Mouse (Mus musculus) intestine, embryonic 15.5 days (tissue): ENCODE measurements around the gene Rbms2. TPM values are rescaled to one million over a fixed set of nuclear protein-coding genes. Genes with fewer than 3 reads are reported as not detected.
"Not testable (repeated sequence)": the region's sequence is repeated elsewhere in the genome, so short reads cannot be mapped to it uniquely, and the experiment has no call there.

Experiments used
- ATAC-seq: fragments of 200-750 bp; cut with Nextera tagmentation; 2 replicates; pipeline ENCODE4 v1.8.0; 2017; ENCODE audit warnings: moderate TSS enrichment, moderate library complexity
- H3K27ac ChIP-seq: fragments of 300-500 bp; sonication (generic); 2 replicates; pipeline ENCODE4 v1.5.1; 2015; ENCODE audit warnings: mild to moderate bottlenecking, inconsistent platforms
- H3K27me3 ChIP-seq: fragments of 300-500 bp; sonication (generic); replicated peaks from 2 replicates; pipeline ENCODE4 v1.6.1; 2015; ENCODE audit warnings: inconsistent platforms
- H3K36me3 ChIP-seq: fragments of 300-500 bp; sonication (generic); 2 replicates; pipeline ENCODE4 v1.6.1; 2015; ENCODE audit warnings: inconsistent platforms
- H3K4me1 ChIP-seq: fragments of 300-500 bp; sonication (generic); replicated peaks from 2 replicates; pipeline ENCODE4 v1.6.1; 2015; ENCODE audit warnings: inconsistent platforms
- H3K4me2 ChIP-seq: fragments of 300-500 bp; sonication (generic); replicated peaks from 2 replicates; pipeline ENCODE4 v1.6.1; 2015; ENCODE audit warnings: mild to moderate bottlenecking, inconsistent platforms
- H3K4me3 ChIP-seq: fragments of 300-500 bp; sonication (generic); replicated peaks from 2 replicates; pipeline ENCODE4 v1.5.1; 2015; ENCODE audit warnings: inconsistent platforms
- H3K9ac ChIP-seq: fragments of 300-500 bp; sonication (generic); 2 replicates; pipeline ENCODE4 v1.6.1; 2015; ENCODE audit warnings: inconsistent platforms
- H3K9me3 ChIP-seq: fragments of 300-500 bp; sonication (generic); 2 replicates; pipeline ENCODE4 v1.6.1; 2016; ENCODE audit warnings: inconsistent platforms
- WGBS: fragments of 180-500 bp; shearing (Covaris S2); methylation state at CpG from one replicate; pipeline ENCODE4 v1.1.7; 2015; 5-methylcytosine and 5-hydroxymethylcytosine counted together
- polyA plus RNA-seq: library from polyadenylated mRNA; unstranded; fragments of >200 nt; fragmentation: Nextera tagmentation; extraction: Ambion mirVana; gene quantifications from 2 replicates; pipeline ENCODE4 v1.2.1, GENCODE M21; 2015

The Rbms2 gene
- 24.8 and 27.0 TPM in 2 replicates for polyA plus RNA-seq

DNA sequence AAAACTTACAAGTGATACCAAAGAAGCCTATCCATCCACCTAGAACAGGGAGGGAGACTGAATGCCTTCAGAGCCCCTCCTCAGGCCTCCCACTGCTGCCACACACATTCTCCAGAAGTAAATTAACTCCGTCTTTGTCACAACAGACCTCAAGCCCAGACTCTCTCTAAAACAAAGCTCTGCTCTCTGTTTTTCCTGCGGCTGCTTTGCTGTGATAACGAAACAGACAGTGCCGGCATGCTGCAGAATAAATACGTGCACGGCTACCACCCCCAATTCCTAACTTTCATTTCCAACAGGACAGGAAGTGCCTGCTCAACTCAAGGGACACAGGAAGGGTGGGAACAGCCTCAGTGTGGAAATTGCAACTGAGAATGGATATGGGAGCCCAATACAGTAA is at the start of gene Rbms2:
Gene Rbms2 (minus strand): TSS at position 309 of the 400 bp plus-strand sequence.
- no peaks in the 10 kb centered on the region for H3K27me3 ChIP-seq
- WGBS, result 2% methylated on average over 6 of the region's 6 CpGs
- 0 out of 2 replicates have a peak, but pooled peaks have one; percentile 19 for ATAC-seq
- no peaks in the 10 kb centered on the region for H3K9me3 ChIP-seq
- peak within 1 kb of the TSS; percentile 62 for H3K4me2 ChIP-seq
- peak within 1 kb of the TSS; percentile 79 for H3K27ac ChIP-seq
- no peaks in the 10 kb centered on the region for H3K36me3 ChIP-seq
- H3K4me1 ChIP-seq, result peaks cover 4% of the 10 kb centered on the region; the same call in 1 of the 2 replicates
- H3K9ac ChIP-seq, result no peak within 1 kb of the TSS; the same call in 1 of the 2 replicates
- H3K4me3 ChIP-seq, result peak within 1 kb of the TSS; percentile 27

DNA sequence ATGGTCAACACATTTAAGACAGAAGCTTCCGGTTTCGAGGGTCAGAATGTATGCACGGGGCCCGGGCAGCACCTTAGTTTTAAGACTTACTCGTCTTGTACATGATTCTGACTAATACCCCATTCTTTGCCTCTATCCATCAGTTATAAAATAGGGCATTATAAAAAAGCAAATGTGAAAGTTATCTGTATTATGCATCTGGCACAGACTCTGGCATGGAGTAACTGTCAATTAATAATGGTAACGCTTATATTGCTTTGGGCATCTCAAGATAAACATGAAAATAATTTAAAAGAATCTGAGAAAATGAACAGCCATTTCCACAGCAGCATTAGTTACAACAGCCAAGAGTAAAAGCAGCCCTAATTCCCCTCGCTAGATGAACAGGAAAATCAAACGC is 47.9 kb upstream of the Rbms2 start:
- H3K27me3 ChIP-seq, result no peaks in the 10 kb centered on the region
- no peak for ATAC-seq
- no peaks in the 10 kb centered on the region for H3K9me3 ChIP-seq
- H3K9ac ChIP-seq, result no peak overlapping the region
- no peak overlapping the region for H3K4me2 ChIP-seq
- H3K27ac ChIP-seq, result no peak overlapping the region
- WGBS, result 90% methylated on average over 8 of the region's 8 CpGs
- no peaks in the 10 kb centered on the region for H3K36me3 ChIP-seq
- H3K4me3 ChIP-seq, result no peak overlapping the region
- H3K4me1 ChIP-seq, result peaks cover 8% of the 10 kb centered on the region; the same call in 1 of the 2 replicates

- no peak overlapping the region for H3K9ac ChIP-seq
- H3K27ac ChIP-seq, result no peak overlapping the region
- H3K4me3 ChIP-seq, result no peak overlapping the region
- no peaks in the 10 kb centered on the region for H3K27me3 ChIP-seq
- H3K4me1 ChIP-seq, result peaks cover 8% of the 10 kb centered on the region; the same call in 1 of the 2 replicates
- H3K4me2 ChIP-seq, result no peak overlapping the region
- ATAC-seq, result no peak
- H3K9me3 ChIP-seq, result no peaks in the 10 kb centered on the region
- WGBS, result 79% methylated on average over 9 of the region's 9 CpGs
- H3K36me3 ChIP-seq, result no peaks in the 10 kb centered on the region
Measured at GRCm38 (mm10) chr10:128227592-128227991, 47.5 kb upstream of the Rbms2 start.

- ATAC-seq, result no peak
- no peak within 1 kb of the TSS; the same call in 1 of the 2 replicates for H3K9ac ChIP-seq
- H3K4me1 ChIP-seq, result 0 out of 2 replicates have a peak, but pooled peaks cover 3% of the 10 kb centered on the region
- H3K4me3 ChIP-seq, result no peak within 1 kb of the TSS
- no peaks in the 10 kb centered on the region for H3K27me3 ChIP-seq
- no peaks in the 10 kb centered on the region for H3K9me3 ChIP-seq
- WGBS, result 53% methylated on average over 4 of the region's 4 CpGs
- no peak within 1 kb of the TSS for H3K27ac ChIP-seq
- no peaks in the 10 kb centered on the region for H3K36me3 ChIP-seq
- no peak within 1 kb of the TSS for H3K4me2 ChIP-seq
Measured at GRCm38 (mm10) chr10:128225538-128225937, 45.4 kb upstream of the Rbms2 start, which contains the start of gene Mip. Mip (plus strand) TSS chr10:128225838.

- Histone ChIP-seq H3K4me1 (0 out of 2 replicates have a peak, but pooled peaks cover 3% of the 10 kb centered on the region), H3K4me3 (no peak overlapping the region), H3K27me3 (no peaks in the 10 kb centered on the region), H3K27ac (no peak overlapping the region), H3K4me2 (no peak overlapping the region), H3K36me3 (no peaks in the 10 kb centered on the region), H3K9me3 (no peaks in the 10 kb centered on the region), H3K9ac (no peak overlapping the region)
- no peak for ATAC-seq
- 50% methylated on average over 5 of the region's 5 CpGs for WGBS
Measured at GRCm38 (mm10) chr10:128225064-128225463, 45.0 kb upstream of the Rbms2 start.

DNA sequence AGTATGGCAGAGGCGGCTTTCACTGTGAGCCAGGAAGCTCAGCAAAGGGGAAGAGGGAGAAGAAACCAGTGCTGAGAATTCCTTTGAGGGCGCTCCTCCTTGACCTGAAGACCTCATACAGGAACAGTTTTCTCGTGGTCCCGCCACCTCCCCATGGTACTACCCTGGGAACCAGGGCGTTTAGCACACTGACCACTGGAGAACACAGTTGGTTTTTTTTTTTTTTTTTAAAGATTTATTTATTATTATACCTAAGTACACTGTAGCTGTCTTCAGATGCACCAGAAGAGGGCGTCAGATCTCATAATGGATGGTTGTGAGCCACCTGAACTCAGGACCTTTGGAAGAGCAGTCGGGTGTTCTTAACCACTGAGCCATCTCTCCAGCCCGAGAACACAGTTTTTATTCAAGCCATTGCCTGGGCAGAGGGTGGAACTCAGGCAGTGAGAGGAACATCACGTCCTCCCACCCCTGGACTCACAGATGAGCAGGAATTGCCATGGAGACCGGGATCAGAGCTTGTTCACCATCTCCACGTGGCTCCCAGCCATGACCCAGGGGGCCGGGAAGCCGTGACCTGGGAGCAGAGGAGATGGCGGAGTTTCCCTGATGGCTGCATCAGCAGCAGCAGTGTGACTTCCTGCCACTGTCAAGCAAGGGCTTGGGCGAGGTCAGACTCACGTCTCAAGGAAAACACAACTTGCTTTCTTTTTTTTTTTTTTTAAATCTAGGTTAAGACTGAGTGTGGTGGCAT is 41.6 kb upstream of the Rbms2 start:
- Histone ChIP-seq H3K27me3 (no peaks in the 10 kb centered on the region), H3K9me3 (no peaks in the 10 kb centered on the region), H3K4me2 (no peak overlapping the region), H3K27ac (no peak overlapping the region), H3K36me3 (no peaks in the 10 kb centered on the region), H3K4me1 (0 out of 2 replicates have a peak, but pooled peaks cover 3% of the 10 kb centered on the region), H3K4me3 (no peak overlapping the region), H3K9ac (no peak overlapping the region)
- WGBS, result 59% methylated on average over 16 of the region's 16 CpGs
- no peak for ATAC-seq

DNA sequence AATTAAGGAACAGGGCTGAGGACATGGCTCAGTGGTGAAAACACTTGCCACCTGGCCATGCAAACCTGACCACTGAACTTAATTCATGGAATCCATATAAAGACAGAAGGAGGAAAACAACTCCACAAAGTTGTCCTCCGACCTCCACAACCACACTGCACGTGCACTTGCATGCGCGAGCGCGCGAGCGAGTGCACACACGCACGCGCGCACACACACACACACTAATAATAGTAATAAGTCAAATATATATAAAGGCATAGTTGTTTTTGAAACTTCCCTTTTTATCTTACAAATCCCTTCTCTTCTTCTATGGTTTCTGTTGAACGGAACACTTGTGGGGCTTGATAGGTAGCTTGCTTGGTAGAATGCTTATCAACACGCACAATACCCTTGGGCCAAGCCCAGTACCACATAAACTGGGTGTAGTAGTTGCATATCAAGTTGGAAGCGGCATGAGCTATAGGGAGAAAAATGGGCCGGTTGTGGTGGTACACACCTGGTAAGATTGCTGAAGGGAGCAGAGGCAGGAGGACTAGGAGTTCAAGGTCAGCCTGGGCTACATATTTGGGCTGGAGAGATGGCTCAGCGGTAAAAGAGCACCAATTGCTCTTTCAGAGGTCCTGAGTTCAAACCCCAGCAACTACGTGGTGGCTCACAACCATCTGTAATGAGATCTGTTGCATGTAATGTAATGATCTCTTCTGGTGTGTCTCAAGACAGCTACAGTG is 38.5 kb upstream of the Rbms2 start:
- Histone ChIP-seq H3K36me3 (no peaks in the 10 kb centered on the region), H3K4me3 (no peak overlapping the region), H3K27ac (no peak overlapping the region), H3K4me1 (no peaks in the 10 kb centered on the region), H3K9me3 (no peaks in the 10 kb centered on the region), H3K4me2 (no peak overlapping the region), H3K27me3 (no peaks in the 10 kb centered on the region), H3K9ac (no peak overlapping the region)
- WGBS, result 93% methylated on average over 18 of the region's 18 CpGs
- ATAC-seq, result no peak

DNA sequence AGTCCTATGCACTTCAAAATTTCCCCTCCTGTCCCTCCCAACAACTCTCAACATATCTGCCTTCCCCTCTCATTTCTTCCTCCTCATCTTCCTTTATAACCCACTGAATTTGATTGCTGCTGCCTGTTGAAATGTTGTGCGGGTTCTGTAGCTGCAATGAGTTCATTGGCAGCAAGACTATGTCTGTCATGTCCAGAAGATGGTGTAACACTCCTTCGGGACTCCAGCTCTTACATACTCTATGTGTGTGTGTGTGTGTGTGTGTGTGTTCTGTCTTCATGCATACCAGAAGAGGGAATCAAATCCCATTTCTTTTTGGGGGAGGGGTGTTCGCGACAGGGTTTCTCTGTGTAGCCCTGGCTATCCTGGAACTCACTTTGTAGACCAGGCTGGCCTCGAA is 34.9 kb upstream of the Rbms2 start:
- Histone ChIP-seq H3K4me2 (no peak overlapping the region), H3K36me3 (no peaks in the 10 kb centered on the region), H3K4me3 (no peak overlapping the region), H3K4me1 (peaks cover 5% of the 10 kb centered on the region; the same call in 1 of the 2 replicates), H3K27me3 (no peaks in the 10 kb centered on the region), H3K9me3 (no peaks in the 10 kb centered on the region), H3K27ac (no peak overlapping the region), H3K9ac (no peak overlapping the region)
- 87% methylated on average over 5 of the region's 5 CpGs for whole genome bisulfite sequencing
- no peak for ATAC-seq

DNA sequence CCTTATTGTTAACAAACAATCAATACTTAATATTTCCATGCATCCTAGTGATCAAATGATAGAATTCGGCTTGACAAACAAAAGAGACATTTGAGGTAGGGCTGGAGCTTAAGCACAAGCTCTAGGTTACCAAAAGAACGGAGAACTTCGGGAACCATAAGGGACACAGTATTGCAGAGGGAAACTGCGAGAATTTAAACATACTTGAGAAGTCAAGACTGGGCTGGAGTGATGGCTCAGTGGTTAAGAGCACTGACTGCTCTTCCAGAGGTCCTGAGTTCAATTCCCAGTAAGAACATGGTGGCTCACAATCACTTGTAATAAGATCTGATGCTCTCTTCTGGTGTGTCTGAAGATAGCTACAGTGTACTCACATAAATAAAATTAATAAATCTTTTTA is 34.0 kb upstream of the Rbms2 start:
- not testable (repeated sequence) for H3K9ac ChIP-seq, H3K27me3 ChIP-seq, ATAC-seq, H3K4me2 ChIP-seq, H3K27ac ChIP-seq, H3K4me1 ChIP-seq, H3K9me3 ChIP-seq, H3K36me3 ChIP-seq, H3K4me3 ChIP-seq
- WGBS, result 86% methylated on average over 4 of the region's 4 CpGs

DNA sequence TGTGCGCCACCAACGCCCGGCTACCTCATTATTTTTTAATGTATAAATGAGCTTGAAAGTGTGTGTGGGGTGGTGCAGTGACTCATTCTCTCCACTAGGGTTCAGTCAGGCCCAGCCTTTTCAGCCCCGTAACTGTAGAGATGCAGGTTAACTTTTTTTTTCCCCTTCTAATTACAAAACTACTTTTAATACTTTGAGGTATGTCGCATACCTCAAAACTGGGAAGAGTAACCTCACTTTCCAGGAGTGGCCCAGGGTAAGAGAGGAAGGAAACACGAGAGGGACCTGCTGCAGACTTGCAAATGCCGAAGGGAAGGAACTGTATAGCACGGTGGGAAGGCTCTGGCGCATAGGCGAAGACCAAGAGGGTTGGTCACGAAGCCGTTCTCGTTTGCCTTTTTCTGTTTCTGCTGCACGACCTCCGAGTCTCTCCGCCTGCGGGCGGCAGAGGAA is 32.8 kb upstream of the Rbms2 start:
- Histone ChIP-seq H3K27me3 (no peaks in the 10 kb centered on the region), H3K9ac (peak overlapping the region; percentile 37), H3K27ac (no peak overlapping the region), H3K36me3 (no peaks in the 10 kb centered on the region), H3K4me1 (peaks cover 5% of the 10 kb centered on the region; the same call in 1 of the 2 replicates), H3K4me3 (peak overlapping the region; percentile 31), H3K4me2 (peak overlapping the region; percentile 87), H3K9me3 (no peaks in the 10 kb centered on the region)
- ATAC-seq, result peak; percentile 62
- under 1% methylated on average over 18 of the region's 18 CpGs for WGBS

DNA sequence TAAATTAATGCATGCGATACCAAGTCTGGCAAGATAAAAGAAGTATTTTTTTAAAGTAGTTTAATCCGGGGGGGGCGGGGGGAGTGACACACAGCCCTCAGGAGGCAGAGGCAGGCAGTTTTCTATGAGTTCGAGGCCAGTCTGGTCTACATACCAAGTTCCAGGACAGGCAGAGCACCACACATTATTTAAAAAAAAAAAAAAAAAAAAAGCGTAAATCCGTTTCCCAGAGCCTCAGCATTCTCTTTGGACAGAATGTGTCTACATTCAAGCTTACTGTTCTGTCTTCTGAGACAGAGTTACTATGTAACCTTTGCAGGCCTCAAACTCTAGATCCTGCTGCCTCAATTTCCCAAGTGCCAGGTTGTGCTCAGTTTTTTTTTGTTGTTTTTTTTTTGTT is 32.1 kb upstream of the Rbms2 start:
- WGBS, result 42% methylated on average over 6 of the region's 6 CpGs
- Histone ChIP-seq H3K27ac (no peak overlapping the region), H3K9me3 (no peaks in the 10 kb centered on the region), H3K4me1 (peaks cover 5% of the 10 kb centered on the region; the same call in 1 of the 2 replicates), H3K36me3 (no peaks in the 10 kb centered on the region), H3K4me2 (peak overlapping the region; percentile 87), H3K4me3 (peak overlapping the region; percentile 70), H3K9ac (0 out of 2 replicates have a peak overlapping the region, but pooled peaks have one; percentile 67), H3K27me3 (no peaks in the 10 kb centered on the region)
- ATAC-seq, result peak; percentile 8; the same call in 1 of the 2 replicates

GRCm38 (mm10) chr10:128211390-128212108 is 31.5 kb upstream of the Rbms2 start, which contains the start of gene Spryd4:
Spryd4 (minus strand) TSS chr10:128211807.
- no peaks in the 10 kb centered on the region for H3K27me3 ChIP-seq
- H3K4me2 ChIP-seq, result peak within 1 kb of the TSS; percentile 87
- WGBS, result under 1% methylated on average over 30 of the region's 30 CpGs
- peak; percentile 97 for ATAC-seq
- H3K4me3 ChIP-seq, result peak within 1 kb of the TSS; percentile 70
- H3K4me1 ChIP-seq, result peaks cover 5% of the 10 kb centered on the region; the same call in 1 of the 2 replicates
- peak within 1 kb of the TSS; percentile 67 for H3K9ac ChIP-seq
- H3K9me3 ChIP-seq, result no peaks in the 10 kb centered on the region
- H3K27ac ChIP-seq, result no peak within 1 kb of the TSS
- H3K36me3 ChIP-seq, result no peaks in the 10 kb centered on the region
